Mouse (Mus musculus): Measurements from ENCODE around the gene Snapc1.
A peak's percentile ranks its signal among the peaks of the same experiment; 100 is the strongest.

The Snapc1 gene

DNA sequence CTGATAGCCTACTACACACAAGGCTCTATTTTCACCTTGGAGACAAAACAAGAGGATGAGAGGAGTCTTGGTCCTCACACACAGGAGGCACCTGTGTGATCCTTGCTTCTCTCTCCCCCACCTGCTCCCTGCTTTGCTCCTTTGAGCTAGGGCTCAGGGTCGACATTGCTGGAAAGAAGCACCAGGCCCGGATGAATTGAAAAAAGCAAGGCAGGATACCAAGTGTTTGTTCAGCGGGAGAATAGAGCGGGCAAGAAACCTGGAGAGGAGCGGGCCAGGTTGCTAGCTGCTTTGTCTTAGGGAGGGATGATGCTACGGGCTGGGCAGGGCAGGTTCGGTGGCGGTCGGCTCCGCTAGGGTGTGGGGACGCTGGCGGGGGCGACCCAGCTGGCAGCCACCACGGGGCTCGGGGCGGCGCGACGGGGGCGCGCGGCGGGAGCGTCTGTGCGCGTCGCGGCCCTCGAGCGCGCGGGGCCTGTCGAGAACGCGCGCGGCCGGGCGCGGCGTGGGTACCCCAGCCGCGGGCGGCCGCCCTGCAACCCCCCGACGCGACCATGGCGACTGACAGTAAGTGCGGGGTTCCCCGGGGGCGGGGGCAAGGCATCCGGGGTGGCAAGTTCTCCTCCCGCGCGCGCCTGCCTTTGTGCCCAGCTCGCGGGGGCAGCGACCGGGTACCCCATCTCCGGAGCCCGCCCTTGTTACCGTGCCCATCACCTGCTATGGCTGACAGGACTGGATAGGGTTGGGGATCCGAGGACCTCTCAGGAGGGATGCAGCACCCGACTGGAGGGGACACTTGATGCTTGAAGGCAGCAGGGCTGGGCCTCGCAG is 33.2 kb downstream of the Snapc1 start, which contains the start of gene Syt16:
Syt16 (plus strand) TSS at position 365 of the 831 bp plus-strand sequence.
- no peak for DNase-seq

DNA sequence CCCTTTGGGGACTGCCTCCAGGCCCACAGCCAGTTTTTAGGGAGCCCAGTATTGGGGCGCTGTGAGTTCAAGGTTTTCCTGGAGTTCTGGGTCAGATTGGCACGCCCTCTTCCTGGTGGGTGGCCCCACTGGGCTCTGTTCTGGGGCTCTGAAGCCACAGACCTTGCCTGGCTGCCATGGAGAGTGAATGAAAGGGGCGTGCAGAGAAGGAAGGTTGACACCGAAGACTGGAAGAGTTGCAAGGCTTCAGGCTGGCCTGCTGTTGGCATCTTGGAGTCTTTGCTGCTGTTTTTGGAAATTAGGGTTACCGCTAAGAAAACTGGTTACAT is 33.8 kb downstream of the Snapc1 start:
- DNase-seq: no peak

DNA sequence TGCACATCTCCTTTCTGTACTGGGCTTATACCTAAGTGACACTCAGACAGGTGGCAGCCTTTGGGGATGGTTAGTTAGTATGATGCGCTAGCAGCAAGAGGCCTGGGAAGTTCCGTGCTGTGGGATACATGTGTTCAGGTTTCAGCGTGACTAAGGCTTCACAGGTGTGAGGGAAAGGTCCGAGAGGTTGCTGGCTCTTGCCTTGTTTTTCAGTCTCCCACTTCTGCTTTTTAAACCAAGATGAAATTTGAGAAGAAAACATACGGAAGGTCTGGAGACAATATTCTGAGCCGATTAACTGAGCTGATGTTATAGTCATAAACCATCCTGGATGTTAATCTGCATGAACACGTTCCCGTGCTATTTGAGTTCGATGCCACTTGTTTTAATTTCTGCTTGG is 38.2 kb downstream of the Snapc1 start:
- DNase-seq: no peak

DNA sequence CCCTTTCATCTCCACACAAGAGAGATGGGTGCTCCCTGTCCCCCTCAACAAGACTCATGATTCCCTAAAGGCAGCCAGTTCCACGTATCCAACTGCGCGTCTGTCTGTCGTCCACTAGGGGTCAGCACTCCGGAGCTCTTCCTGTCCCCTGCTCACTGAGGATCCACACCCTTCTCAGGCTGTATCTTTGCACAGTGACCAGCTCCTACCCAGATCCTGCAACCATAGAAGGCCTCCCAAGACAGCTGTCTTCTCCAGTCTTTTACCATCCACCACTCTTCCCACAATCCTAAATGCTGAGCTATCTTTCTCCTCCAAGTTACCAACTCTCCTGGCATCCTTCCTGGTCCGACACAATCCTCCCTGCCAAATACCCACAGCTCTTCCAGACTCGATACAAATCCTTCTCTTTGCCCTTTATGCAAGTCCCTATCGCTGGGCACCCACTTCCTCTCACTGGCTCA is 45.2 kb downstream of the Snapc1 start:
- peak; percentile 49 for DNase-seq

DNA sequence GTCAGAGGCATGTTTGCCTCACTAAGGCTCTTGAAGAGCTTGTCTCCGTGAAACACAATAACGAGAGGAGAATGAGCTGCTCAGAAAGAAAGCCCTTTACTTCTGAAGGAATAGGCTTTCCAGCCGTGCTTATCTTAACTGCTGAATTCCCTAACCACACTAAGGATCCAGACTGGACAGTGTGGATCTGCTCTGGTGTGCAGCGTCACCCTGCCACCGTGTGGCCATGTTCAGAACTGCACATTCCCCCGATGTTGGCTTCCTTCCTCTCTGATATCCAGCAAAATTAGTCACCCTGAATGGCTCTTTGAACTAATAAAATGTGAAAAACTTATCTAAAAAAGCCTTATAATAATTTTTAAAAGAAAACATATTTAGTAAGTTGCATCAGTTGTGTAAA is 49.5 kb downstream of the Snapc1 start:
- DNase-seq: peak; percentile 88

DNA sequence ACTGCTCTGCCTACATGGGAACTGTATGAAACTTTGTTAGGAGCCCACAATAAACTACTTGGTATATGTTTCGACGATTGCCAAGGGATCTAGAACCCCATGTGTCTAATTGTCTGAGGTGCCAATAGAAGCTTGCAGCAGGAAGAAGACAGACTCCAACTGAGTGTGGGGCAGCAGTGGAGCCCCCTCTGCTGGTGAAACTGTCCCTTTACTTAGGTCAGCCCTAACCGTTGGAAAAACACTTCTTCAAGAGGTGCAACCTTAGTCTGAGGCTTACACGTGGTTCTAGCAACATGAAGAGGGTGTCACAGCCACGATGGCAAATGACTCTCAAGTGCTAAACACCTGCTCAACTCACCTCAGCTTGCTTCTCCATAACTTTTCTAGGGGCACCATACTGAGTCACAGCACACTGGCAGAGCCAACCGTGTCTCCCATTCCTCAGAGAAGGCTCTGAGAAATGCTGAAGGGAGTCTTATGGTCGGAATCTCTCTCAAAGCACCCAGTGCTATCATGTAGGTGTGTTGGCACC is 50.5 kb downstream of the Snapc1 start:
- peak; percentile 48 for DNase-seq

DNA sequence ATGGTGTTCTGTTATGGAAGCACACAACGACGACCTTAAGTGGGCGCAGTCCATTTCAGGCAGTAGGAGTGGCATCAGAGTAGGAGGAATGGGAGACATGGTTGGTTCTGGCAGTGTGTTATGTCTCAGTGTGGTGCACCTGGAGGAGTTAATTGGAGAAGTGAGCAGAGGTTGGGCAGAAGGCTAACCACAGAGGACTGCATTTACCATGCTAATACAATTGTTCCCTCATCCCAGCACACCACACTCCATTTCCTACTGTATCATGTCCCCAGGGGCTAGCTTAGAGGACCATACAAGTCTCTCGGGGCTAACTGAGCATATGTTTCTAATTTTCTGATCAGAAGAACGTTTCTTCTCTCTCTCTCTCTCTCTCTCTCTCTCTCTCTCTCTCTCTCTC is 51.2 kb downstream of the Snapc1 start:
- no peak for DNase-seq

DNA sequence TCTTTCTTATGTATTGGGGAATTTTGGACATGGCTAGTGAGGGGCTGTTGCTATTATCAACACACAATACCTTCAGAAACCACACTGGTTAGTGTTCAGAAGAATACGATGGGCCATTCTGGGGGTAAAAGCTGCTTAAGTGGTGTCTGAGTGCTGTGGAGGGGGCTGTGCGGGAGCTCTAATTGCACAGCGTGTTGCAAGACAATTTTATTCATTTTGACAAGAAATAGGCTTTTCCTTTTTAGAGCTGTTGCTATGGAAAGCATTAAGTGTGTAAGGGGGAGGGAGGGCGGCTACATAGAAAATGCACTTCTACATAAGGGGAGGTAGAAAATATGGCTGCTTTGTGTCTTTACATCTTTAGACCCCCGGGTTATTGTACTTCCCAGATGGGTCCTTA is 59.0 kb downstream of the Snapc1 start:
- no peak for DNase-seq

DNA sequence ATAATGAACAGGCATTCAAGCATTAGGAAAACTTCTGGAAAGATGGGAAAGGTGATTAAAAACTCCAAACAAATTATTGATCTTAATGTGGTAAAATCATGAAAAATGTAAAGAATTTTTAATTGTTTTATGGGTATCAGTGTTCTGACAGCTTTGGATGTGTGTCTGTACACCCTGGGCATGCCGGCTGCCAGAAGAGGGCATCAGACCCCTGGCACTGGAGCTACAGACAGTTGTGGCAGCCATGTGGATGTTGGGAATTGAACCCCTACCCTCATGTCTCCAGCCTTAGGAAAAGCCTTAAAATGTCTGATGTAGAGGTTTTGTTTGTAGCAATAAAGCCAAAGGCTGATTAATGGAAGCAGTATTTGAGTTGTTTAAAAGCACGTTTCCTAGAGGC is 60.6 kb downstream of the Snapc1 start:
- no peak for DNase-seq
